Mouse (Mus musculus) adipocyte (in vitro differentiated cells): ENCODE measurements around the gene Pdk1.
"Not testable (repeated sequence)": the region's sequence is repeated elsewhere in the genome, so short reads cannot be mapped to it uniquely, and the experiment has no call there.

Source experiments
- DNase-seq: peaks from one replicate; pipeline ENCODE4 v3.0.0-alpha.2; 2016; ENCODE audit warnings: low spot score

Gene Pdk1

GRCm38 (mm10) chr2:71874422-71874821 lies 1.4 kb downstream of the Pdk1 start:
- DNase-seq: peak; percentile 21

GRCm38 (mm10) chr2:71874836-71875235 lies 1.8 kb downstream of the Pdk1 start:
- no peak for DNase-seq

DNA sequence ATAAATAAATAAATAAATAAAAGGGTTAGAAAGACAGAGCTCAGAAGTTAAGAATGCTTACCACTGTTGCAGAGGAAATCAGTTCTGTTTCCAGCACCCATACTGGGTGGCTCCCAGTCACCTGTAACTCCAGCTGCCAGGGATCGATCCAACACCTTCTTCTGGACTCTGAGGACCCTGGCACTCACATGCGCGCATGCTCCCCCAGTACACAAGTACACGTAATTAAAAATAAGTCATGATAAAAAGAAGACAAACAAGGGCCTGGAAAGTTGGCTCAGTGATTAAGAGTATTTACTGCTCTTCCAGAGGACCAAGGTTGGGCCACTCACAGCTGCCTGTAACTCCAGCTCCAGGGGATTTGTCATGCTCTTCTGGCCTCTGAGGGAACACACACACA lies 4.8 kb downstream of the Pdk1 start:
- no peak for DNase-seq

DNA sequence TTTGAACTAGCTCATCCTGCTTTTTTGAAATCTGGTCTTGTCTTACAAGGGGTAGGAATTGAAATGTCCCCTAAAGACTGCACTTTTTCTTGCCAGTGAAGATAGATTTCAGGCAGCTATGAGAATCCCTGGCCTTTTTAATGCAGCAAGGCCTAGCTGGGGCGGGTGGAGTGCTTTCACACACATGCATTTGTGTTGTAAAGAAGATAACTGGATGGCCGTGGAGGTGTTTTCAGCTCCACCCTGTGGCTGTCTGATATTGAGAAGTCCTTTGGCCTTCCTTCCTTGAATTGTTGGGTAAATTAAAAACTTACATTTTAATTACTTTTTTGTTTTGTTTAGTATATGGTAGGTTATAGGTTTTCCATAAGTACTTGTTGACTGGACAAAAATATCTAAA lies 5.4 kb downstream of the Pdk1 start:
- no peak for DNase-seq

- DNase-seq: no peak
These were observed 5.9 kb downstream of the Pdk1 start for GRCm38 (mm10) chr2:71878943-71879342.

- no peak for DNase-seq
These were observed 10.1 kb downstream of the Pdk1 start for GRCm38 (mm10) chr2:71882914-71883651.

GRCm38 (mm10) chr2:71887269-71887668 lies 14.2 kb downstream of the Pdk1 start:
- DNase-seq: no peak

DNA sequence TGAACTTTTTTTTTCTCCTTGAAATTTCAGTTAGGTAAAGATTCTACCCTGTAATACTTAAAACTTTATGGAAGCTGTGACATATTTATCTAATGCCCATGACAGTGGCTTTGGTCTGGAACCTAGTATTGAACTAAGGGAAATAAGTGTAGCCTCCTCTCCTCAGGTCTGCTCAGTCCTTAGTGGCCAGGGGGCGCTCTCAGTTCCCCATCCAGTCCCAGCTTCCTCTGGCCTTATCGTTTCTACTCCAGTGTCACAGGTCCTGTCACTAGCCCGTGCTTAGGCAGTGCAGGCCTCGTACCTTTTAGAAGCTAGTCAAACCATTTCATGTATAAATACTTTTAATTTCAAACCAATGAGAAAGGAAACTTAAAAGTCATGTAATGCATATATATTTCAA lies 15.4 kb downstream of the Pdk1 start:
- no peak for DNase-seq

DNA sequence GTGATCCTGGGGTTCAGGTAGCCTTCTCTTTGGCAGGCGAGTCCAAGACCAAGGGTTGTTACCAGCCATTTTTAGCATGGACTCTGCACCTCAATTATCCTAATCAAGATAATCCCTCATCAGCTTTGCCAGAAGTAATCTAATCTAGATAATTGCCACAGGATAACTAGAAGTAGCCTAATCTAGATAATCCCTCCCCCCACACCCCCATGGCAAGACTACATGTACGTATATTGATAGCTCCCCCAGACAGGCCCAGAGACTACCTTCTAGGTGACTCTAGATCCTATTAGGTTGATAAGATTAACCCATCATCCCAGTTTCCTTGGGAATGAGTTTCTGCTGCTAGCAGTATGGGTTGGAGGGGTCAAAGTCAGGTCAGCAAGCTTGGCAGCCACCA lies 18.5 kb downstream of the Pdk1 start:
- no peak for DNase-seq

GRCm38 (mm10) chr2:71892741-71893349 lies 19.8 kb downstream of the Pdk1 start:
- peak; percentile 42 for DNase-seq

GRCm38 (mm10) chr2:71895596-71896286 lies 22.7 kb downstream of the Pdk1 start:
- DNase-seq: no peak

DNA sequence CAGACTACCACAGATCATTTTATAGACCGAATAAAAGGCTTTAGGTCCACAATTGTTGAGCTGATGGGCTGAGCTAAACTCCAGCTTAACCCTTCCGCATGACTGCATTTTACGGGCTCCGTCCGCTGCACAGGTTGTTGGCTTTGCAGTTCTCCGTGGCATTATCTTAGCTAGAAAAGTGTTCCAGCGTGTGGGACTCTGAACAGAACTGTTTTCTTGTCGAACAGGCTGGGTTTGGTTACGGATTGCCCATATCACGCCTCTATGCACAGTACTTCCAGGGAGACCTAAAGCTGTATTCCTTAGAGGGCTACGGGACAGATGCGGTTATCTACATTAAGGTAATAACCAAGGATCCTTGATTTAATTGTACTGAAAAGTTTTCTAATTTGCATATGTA lies 24.4 kb downstream of the Pdk1 start:
- DNase-seq: no peak

DNA sequence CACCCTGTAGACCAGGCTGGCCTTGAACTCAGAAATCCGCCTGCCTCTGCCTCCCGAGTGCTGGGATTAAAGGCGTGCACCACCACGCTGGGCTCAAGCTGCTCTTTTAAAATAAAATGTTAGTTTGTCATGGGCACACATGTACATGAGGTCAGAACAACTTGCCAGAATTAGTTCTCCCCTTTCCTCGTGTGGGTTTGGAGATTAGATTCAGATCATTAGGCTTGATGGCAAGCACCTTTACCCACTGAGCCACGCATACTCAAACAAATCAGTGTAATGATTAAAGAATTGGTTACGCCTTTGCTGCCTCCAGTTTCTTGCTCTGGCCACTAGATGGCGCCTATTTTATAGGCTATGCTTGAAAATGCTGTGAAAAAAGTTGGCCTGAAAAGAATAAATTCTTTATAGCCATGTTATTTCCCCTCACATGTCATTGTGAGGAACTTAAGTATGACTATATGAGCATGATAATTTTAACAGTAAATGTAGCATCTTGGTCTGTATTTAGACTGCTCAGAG lies 25.4 kb downstream of the Pdk1 start:
- DNase-seq: peak; percentile 67

DNA sequence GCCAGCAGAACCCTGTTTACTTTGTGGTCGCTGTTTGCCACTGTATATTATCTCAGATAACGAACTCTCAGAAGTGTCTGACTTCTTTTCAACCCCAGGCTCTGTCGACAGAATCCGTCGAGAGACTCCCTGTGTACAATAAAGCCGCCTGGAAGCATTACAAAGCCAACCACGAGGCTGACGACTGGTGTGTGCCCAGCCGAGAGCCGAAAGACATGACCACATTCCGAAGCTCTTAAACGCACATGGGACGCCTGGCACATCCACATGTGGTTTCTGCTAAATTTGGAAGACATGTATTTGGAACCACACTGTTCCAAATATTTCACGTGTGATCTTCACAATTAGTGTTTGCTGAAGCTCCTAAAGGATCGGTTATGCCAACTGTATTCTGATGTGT lies 26.9 kb downstream of the Pdk1 start:
- DNase-seq: no peak

- DNase-seq: no peak
These were observed 32.1 kb downstream of the Pdk1 start for GRCm38 (mm10) chr2:71905154-71905553.

- not testable (repeated sequence) for DNase-seq
These were observed 33.3 kb downstream of the Pdk1 start for GRCm38 (mm10) chr2:71906356-71906755.

DNA sequence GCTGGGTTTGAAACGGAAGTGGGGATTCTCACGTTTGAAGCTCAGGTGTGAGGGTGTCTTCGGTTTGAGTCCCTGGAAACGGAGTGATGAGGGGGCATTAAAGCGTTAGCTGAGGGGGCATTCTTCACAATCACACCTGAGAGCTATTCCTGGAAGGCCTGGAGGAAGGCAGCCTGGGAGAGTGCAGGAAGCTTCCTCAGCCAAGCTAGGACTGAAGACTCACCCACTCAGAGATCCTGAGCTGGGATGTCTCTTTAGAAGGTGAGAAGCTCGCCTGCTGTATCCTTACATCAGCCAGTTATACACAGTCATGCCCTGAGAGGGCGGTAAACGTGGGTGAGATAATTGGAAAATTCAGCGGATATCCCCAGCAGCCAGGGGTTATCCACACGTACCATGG lies 40.9 kb downstream of the Pdk1 start:
- no peak for DNase-seq

DNA sequence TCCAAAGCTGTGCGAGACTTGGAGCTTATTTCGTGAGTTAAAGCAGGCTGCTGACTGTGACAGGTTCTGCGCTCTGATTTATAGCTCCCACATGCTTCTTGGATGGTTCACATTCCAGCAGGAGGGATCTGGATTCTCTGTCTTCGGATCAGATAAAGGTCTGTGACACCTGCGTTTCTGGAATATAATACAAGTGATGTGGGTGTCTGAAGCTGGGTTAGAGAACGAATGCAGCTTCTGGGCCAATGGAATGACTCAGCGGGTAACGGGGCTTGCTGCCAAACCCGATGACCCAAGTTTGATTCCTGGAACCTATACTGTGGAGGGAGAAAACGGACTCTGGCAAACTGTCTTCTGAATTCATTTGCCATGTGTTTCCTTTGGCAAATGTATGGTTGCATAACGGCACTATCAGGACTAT lies 46.2 kb downstream of the Pdk1 start:
- peak; percentile 43 for DNase-seq

DNA sequence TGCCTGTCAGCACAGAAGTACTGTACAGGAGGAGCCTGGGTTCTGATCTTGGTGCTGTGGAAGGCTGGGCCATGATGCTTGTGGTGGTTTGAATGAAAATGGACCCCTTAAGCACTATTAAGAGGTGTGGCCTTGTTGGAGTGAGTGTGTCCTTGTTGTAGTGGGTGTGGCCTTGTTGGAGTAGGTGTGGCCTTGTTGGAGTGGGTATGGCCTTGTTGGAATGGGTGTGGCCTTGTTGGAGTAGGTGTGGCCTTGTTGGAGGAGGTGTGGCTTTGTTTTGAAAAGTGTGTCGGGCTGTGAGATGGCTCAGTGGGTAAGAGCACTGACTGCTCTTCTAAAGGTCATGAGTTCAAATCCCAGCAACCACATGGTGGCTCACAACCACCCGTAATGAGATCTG lies 51.9 kb downstream of the Pdk1 start:
- DNase-seq: not testable (repeated sequence)

GRCm38 (mm10) chr2:71934046-71934445 lies 61.0 kb downstream of the Pdk1 start:
- DNase-seq: no peak

- no peak for DNase-seq
These were observed 63.7 kb downstream of the Pdk1 start for GRCm38 (mm10) chr2:71936711-71937110.

- DNase-seq: no peak
These were observed 64.8 kb downstream of the Pdk1 start for GRCm38 (mm10) chr2:71937649-71938308.
